In genomic region chr17:4643343-4643742, GRCm38 (mm10) we compare ENCODE assay signal across 24 mouse cellular contexts.
DNase-seq lines count a peak whose midpoint lies in the region; ATAC-seq lines count a peak whose summit lies in the region.
"Had no signal": no experiment of that assay in that cellular context is flagged by ENCODE, and none has a peak within 500 bp of the region (broad histone marks: within the 10 kb centered on the region; RNA-seq: fewer than 3 reads in every experiment).

No protein-coding gene starts in this region.

- no peak overlapping the region for H3K27ac ChIP-seq in forebrain, embryonic 13.5 days
- H3K27ac ChIP-seq in forebrain, embryonic 10.5 days: no peak overlapping the region
- peak overlapping the region; percentile 24; the same call in 1 of the 2 replicates for H3K27ac ChIP-seq in forebrain, embryonic 15.5 days (replicated peaks)
- H3K27ac ChIP-seq in forebrain, embryonic 11.5 days (ENCODE audit: low read depth, low read length): no peak overlapping the region
- 0 out of 2 replicates have a peak overlapping the region, but pooled peaks have one; percentile 44 for H3K27ac ChIP-seq in forebrain, embryonic 16.5 days (ENCODE audit: low read length)
- no peak overlapping the region for H3K27ac ChIP-seq in kidney, embryonic 14.5 days (ENCODE audit: low read depth, low read length)
- H3K27ac ChIP-seq: embryonic facial prominence, embryonic 13.5 days; embryonic facial prominence, embryonic 15.5 days had no signal

- H3K4me1 ChIP-seq in forebrain, embryonic 13.5 days: no peaks in the 10 kb centered on the region
- H3K4me1 ChIP-seq in forebrain, embryonic 10.5 days: no peaks in the 10 kb centered on the region
- H3K4me1 ChIP-seq in forebrain, embryonic 15.5 days: peaks cover 7% of the 10 kb centered on the region
- H3K4me1 ChIP-seq in forebrain, embryonic 11.5 days (replicated peaks; ENCODE audit: control insufficient read depth, insufficient read depth, low read length): no peaks in the 10 kb centered on the region
- peaks cover 8% of the 10 kb centered on the region for H3K4me1 ChIP-seq in forebrain, embryonic 16.5 days (replicated peaks; ENCODE audit: control insufficient read depth, insufficient read depth, low read length)
- no peaks in the 10 kb centered on the region for H3K4me1 ChIP-seq in kidney, embryonic 14.5 days (ENCODE audit: control insufficient read depth, insufficient read depth, low read length)

- no peaks in the 10 kb centered on the region for H3K27me3 ChIP-seq in forebrain, embryonic 13.5 days
- H3K27me3 ChIP-seq in forebrain, embryonic 10.5 days (ENCODE audit: poor library complexity, severe bottlenecking): no peaks in the 10 kb centered on the region
- no peaks in the 10 kb centered on the region for H3K27me3 ChIP-seq in forebrain, embryonic 15.5 days
- H3K27me3 ChIP-seq in forebrain, embryonic 11.5 days (ENCODE audit: control insufficient read depth, insufficient read depth, low read length): no peaks in the 10 kb centered on the region
- H3K27me3 ChIP-seq in forebrain, embryonic 16.5 days (replicated peaks; ENCODE audit: control insufficient read depth, insufficient read depth, low read length): no peaks in the 10 kb centered on the region
- no peaks in the 10 kb centered on the region for H3K27me3 ChIP-seq in kidney, embryonic 14.5 days (ENCODE audit: control insufficient read depth, insufficient read depth, low read length)
- H3K27me3 ChIP-seq: CH12.LX; embryonic facial prominence, embryonic 13.5 days; embryonic facial prominence, embryonic 15.5 days; Patski had no signal

- peak; percentile 33; the same call in 1 of the 2 replicates for ATAC-seq in forebrain, embryonic 13.5 days
- ATAC-seq in forebrain, embryonic 15.5 days (replicated peaks): no peak
- ATAC-seq in forebrain, embryonic 11.5 days (replicated peaks; ENCODE audit: low FRiP score): no peak
- peak; percentile 80 for ATAC-seq in forebrain, embryonic 16.5 days
- ATAC-seq in kidney, embryonic 14.5 days (ENCODE audit: low FRiP score, low TSS enrichment): no peak
- ATAC-seq: activated CD4-positive, CD25-positive, alpha-beta regulatory T cell, adult 4 months; CD4-positive, CD25-positive, alpha-beta regulatory T cell, adult 4 months; Patski had no signal

- no peak overlapping the region for H3K4me2 ChIP-seq in forebrain, embryonic 13.5 days
- H3K4me2 ChIP-seq in forebrain, embryonic 15.5 days (replicated peaks): no peak overlapping the region
- no peak overlapping the region for H3K4me2 ChIP-seq in forebrain, embryonic 11.5 days (ENCODE audit: low read depth, low read length, severe bottlenecking)
- H3K4me2 ChIP-seq in forebrain, embryonic 16.5 days (ENCODE audit: low read length): no peak overlapping the region
- no peak overlapping the region for H3K4me2 ChIP-seq in kidney, embryonic 14.5 days (replicated peaks; ENCODE audit: low read depth, low read length)
- H3K4me2 ChIP-seq: embryonic facial prominence, embryonic 13.5 days; embryonic facial prominence, embryonic 15.5 days had no signal

- no peak overlapping the region for H3K4me3 ChIP-seq in forebrain, embryonic 13.5 days
- no peak overlapping the region for H3K4me3 ChIP-seq in forebrain, embryonic 10.5 days
- no peak overlapping the region for H3K4me3 ChIP-seq in forebrain, embryonic 15.5 days
- H3K4me3 ChIP-seq in forebrain, embryonic 11.5 days (ENCODE audit: low read depth, low read length): no peak overlapping the region
- H3K4me3 ChIP-seq in forebrain, embryonic 16.5 days (replicated peaks; ENCODE audit: low read length): no peak overlapping the region
- H3K4me3 ChIP-seq in kidney, embryonic 14.5 days (ENCODE audit: low read length): no peak overlapping the region
- H3K4me3 ChIP-seq: embryonic facial prominence, embryonic 13.5 days; embryonic facial prominence, embryonic 15.5 days; erythroblast, embryonic 14.5 days had no signal

- H3K9me3 ChIP-seq in forebrain, embryonic 13.5 days (replicated peaks): no peaks in the 10 kb centered on the region
- no peaks in the 10 kb centered on the region for H3K9me3 ChIP-seq in forebrain, embryonic 10.5 days
- H3K9me3 ChIP-seq in forebrain, embryonic 15.5 days: no peaks in the 10 kb centered on the region
- H3K9me3 ChIP-seq in forebrain, embryonic 11.5 days (ENCODE audit: control insufficient read depth, low read length): no peaks in the 10 kb centered on the region
- H3K9me3 ChIP-seq in forebrain, embryonic 16.5 days (ENCODE audit: control insufficient read depth, low read length): no peaks in the 10 kb centered on the region
- no peaks in the 10 kb centered on the region for H3K9me3 ChIP-seq in kidney, embryonic 14.5 days (ENCODE audit: control insufficient read depth, low read length)
- H3K9me3 ChIP-seq: embryonic facial prominence, embryonic 13.5 days; embryonic facial prominence, embryonic 15.5 days; G1E had no signal

- intact Hi-C loops in gastrocnemius, postnatal 14 days (cut with DNase I; ENCODE audit: low total_unique reads): no loop called here

- 90% methylated on average over 6 of the region's 6 CpGs for WGBS in forebrain, embryonic 13.5 days
- 94% methylated on average over 6 of the region's 6 CpGs for WGBS in forebrain, embryonic 10.5 days
- 70% methylated on average over 6 of the region's 6 CpGs for whole genome bisulfite sequencing in forebrain, embryonic 15.5 days
- 86% methylated on average over 6 of the region's 6 CpGs for WGBS in forebrain, embryonic 11.5 days
- 59% methylated on average over 6 of the region's 6 CpGs for WGBS in forebrain, embryonic 16.5 days
- WGBS in kidney, embryonic 14.5 days: 84% methylated on average over 6 of the region's 6 CpGs

- no peaks in the 10 kb centered on the region for H3K36me3 ChIP-seq in forebrain, embryonic 13.5 days (ENCODE audit: poor library complexity, severe bottlenecking)
- H3K36me3 ChIP-seq in forebrain, embryonic 10.5 days (replicated peaks): no peaks in the 10 kb centered on the region
- H3K36me3 ChIP-seq in forebrain, embryonic 15.5 days: no peaks in the 10 kb centered on the region
- no peaks in the 10 kb centered on the region for H3K36me3 ChIP-seq in forebrain, embryonic 11.5 days (ENCODE audit: control insufficient read depth, insufficient read depth, low read length)
- H3K36me3 ChIP-seq in forebrain, embryonic 16.5 days (ENCODE audit: control insufficient read depth, insufficient read depth): no peaks in the 10 kb centered on the region
- no peaks in the 10 kb centered on the region for H3K36me3 ChIP-seq in kidney, embryonic 14.5 days (ENCODE audit: control insufficient read depth, insufficient read depth, low read length)
- H3K36me3 ChIP-seq: embryonic facial prominence, embryonic 13.5 days; embryonic facial prominence, embryonic 15.5 days; G1E had no signal

- H3K9ac ChIP-seq in forebrain, embryonic 13.5 days: no peak overlapping the region
- no peak overlapping the region for H3K9ac ChIP-seq in forebrain, embryonic 15.5 days (replicated peaks)
- H3K9ac ChIP-seq in forebrain, embryonic 11.5 days (ENCODE audit: low read length): no peak overlapping the region
- H3K9ac ChIP-seq in forebrain, embryonic 16.5 days (replicated peaks; ENCODE audit: low read depth, low read length): no peak overlapping the region
- no peak overlapping the region for H3K9ac ChIP-seq in kidney, embryonic 14.5 days (ENCODE audit: low read depth, low read length)
- H3K9ac ChIP-seq: embryonic facial prominence, embryonic 13.5 days; embryonic facial prominence, embryonic 15.5 days had no signal

- DNase-seq in forebrain, embryonic 10.5 days (ENCODE audit: extremely low spot score, low spot score): no peak
- DNase-seq in forebrain, embryonic 11.5 days (ENCODE audit: low spot score): no peak
- no peak for DNase-seq in gastrocnemius, postnatal 14 days
- DNase-seq: adrenal gland, adult 8-10 months; adrenal gland, postnatal 25 days; B cell, adult 2 months; cerebellum, adult 11 months; cerebellum, adult 18-20 months; cerebellum, adult 8-10 months; cerebellum, adult 9-11 months; cerebellum, postnatal 36 days; embryo, embryonic 11 days had no signal

Comparison
In these comparisons a context has a peak if more than half of its experiments do, and no peak if none do; other contexts are left out.
1. ATAC-seq: peak in forebrain, embryonic 13.5 days (single experiment) and forebrain, embryonic 16.5 days (single experiment); none in forebrain, embryonic 15.5 days (single experiment), forebrain, embryonic 11.5 days (single experiment) and kidney, embryonic 14.5 days (single experiment).
2. H3K27ac ChIP-seq: peak in forebrain, embryonic 15.5 days (single experiment) and forebrain, embryonic 16.5 days (single experiment); none in forebrain, embryonic 13.5 days (single experiment), forebrain, embryonic 10.5 days (single experiment), forebrain, embryonic 11.5 days (single experiment) and kidney, embryonic 14.5 days (single experiment).